Mouse (Mus musculus) testis, adult 2 months (tissue): ENCODE measurements around the gene Pnn.

Experiments used
- CTCF ChIP-seq: fragments of 200-500 bp; IDR thresholded peaks from 2 replicates; pipeline ENCODE4 v1.5.1; 2012; ENCODE audit warnings: low read depth, mild to moderate bottlenecking, inconsistent platforms, low read length, moderate library complexity; ENCODE audit not compliant: control insufficient read depth, insufficient read depth, insufficient replicate concordance
- POLR2A ChIP-seq: fragments of 200-500 bp; IDR thresholded peaks from 2 replicates; pipeline ENCODE4 v1.6.1; 2012; ENCODE audit warnings: low read depth, mild to moderate bottlenecking, inconsistent platforms, low read length, moderate library complexity; ENCODE audit not compliant: control insufficient read depth

DNA sequence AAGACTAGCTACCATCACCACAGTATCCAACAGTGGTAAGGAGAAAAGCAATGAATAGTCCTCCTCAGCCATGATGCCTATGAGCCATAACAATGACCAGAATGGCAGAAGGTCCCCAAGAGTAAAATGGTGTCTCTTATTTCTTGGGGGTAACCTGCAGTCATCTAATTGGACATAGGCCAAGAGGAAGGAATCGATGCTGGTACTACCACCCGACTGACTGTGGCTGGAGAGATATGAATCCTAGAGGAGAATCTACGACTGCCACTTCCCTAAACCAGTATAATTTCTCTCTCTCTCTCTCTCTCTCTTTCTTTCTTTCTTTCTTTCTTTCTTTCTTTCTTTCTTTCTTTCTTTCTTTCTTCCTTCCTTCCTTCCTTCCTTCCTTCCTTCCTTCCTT lies 14.2 kb upstream of the Pnn start:
- TF ChIP-seq POLR2A (no peak), CTCF (no peak)
